Mouse (Mus musculus): ENCODE data around the gene Pdzd3.

Pdzd3 gene

GRCm38 (mm10) chr9:44199580-44199979 is 51.7 kb downstream of the Pdzd3 start:
- DNase-seq (ENCODE audit: low read depth): no peak

GRCm38 (mm10) chr9:44199166-44199565 is 52.1 kb downstream of the Pdzd3 start:
- DNase-seq (ENCODE audit: low read depth): no peak
